Mouse (Mus musculus): Measurements from ENCODE around the gene Senp3.

- TF ChIP-seq GATA1 (IDR thresholded peaks at IDR 0.05; ENCODE audit: low read length) (no peak), TAL1 (IDR thresholded peaks at IDR 0.05; ENCODE audit: low read length) (no peak)
Observed at GRCm38 (mm10) chr11:69716953-69717352, 35.1 kb upstream of the Senp3 start.

Measured in erythroblast, embryonic 14.5 days (primary cell).